Mouse (Mus musculus): ENCODE data around the gene 1110059E24Rik. TPM values are rescaled to one million over a fixed set of nuclear protein-coding genes. Genes with fewer than 3 reads are reported as not detected.

1110059E24Rik gene
- total and polyA plus RNA-seq, 3 experiments, result 4.6 to 11.0 (median 10.5) TPM

GRCm38 (mm10) chr19:21589888-21590287, 62.9 kb downstream of the 1110059E24Rik start:
- Histone ChIP-seq H3K79me2 (replicated peaks; ENCODE audit: control insufficient read depth, insufficient read depth, low read length) (no peaks in the 10 kb centered on the region; the same call in 1 of the 2 replicates), H3K36me3 (ENCODE audit: control insufficient read depth, insufficient read depth, low read length) (no peaks in the 10 kb centered on the region), H3K27ac (no peak overlapping the region), H3K27me3 (ENCODE audit: control insufficient read depth, insufficient read depth, low read length) (no peaks in the 10 kb centered on the region), H3K4me3 (no peak overlapping the region), H3K4me1 (ENCODE audit: control insufficient read depth, insufficient read depth, low read length) (no peaks in the 10 kb centered on the region), H3K9ac (ENCODE audit: low read depth, low read length) (no peak overlapping the region)
- intact Hi-C loops (cut with DNase I), result no loop called here
- 98% methylated on average over 1 of the region's 1 CpGs for WGBS
- TF ChIP-seq POLR2A (IDR thresholded peaks at IDR 0.05; ENCODE audit: insufficient read depth, low read depth, low read length), result no peak
- TF ChIP-seq CTCF (IDR thresholded peaks at IDR 0.05), result no peak
- TF ChIP-seq EP300 (IDR thresholded peaks at IDR 0.05; ENCODE audit: insufficient read depth, low read depth, low read length), result no peak
- no peak for DNase-seq

DNA sequence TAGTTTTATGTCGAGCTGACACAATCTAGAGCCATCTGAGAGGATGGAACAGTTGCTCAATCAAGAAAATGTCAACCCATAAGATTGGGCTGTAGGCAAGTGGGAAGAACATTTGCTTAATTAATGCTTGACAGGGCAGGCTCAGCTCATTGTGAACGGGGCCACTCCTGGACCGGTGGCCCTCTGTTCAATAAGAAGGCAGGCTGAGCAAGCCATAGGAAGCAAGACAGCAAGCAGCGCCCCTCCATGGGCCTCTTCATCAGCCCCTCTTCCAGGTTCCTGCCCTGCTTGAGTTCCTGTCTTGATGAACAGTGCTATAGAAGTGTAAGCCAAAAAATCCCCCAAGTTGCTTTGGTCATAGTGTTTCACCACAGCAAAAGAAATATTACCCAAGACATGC, 65.2 kb downstream of the 1110059E24Rik start:
- DNase-seq, result no peak
- Histone ChIP-seq H3K27ac (no peak overlapping the region), H3K79me2 (replicated peaks; ENCODE audit: control insufficient read depth, insufficient read depth, low read length) (no peaks in the 10 kb centered on the region; the same call in 1 of the 2 replicates), H3K4me3 (no peak overlapping the region), H3K4me1 (ENCODE audit: control insufficient read depth, insufficient read depth, low read length) (no peaks in the 10 kb centered on the region), H3K27me3 (ENCODE audit: control insufficient read depth, insufficient read depth, low read length) (no peaks in the 10 kb centered on the region), H3K36me3 (ENCODE audit: control insufficient read depth, insufficient read depth, low read length) (no peaks in the 10 kb centered on the region), H3K9ac (ENCODE audit: low read depth, low read length) (no peak overlapping the region)
- TF ChIP-seq CTCF (IDR thresholded peaks at IDR 0.05) (no peak), POLR2A (IDR thresholded peaks at IDR 0.05; ENCODE audit: insufficient read depth, low read depth, low read length) (no peak), EP300 (IDR thresholded peaks at IDR 0.05; ENCODE audit: insufficient read depth, low read depth, low read length) (no peak)
- intact Hi-C loops (cut with DNase I), result no loop called here
- 76% methylated on average over 4 of the region's 4 CpGs for WGBS

- no peaks in the 10 kb centered on the region; the same call in 1 of the 2 replicates for H3K79me2 ChIP-seq (replicated peaks; ENCODE audit: control insufficient read depth, insufficient read depth, low read length)
- H3K9ac ChIP-seq (ENCODE audit: low read depth, low read length), result no peak overlapping the region
- no peak for DNase-seq
- no peaks in the 10 kb centered on the region for H3K36me3 ChIP-seq (ENCODE audit: control insufficient read depth, insufficient read depth, low read length)
- no peaks in the 10 kb centered on the region for H3K4me1 ChIP-seq (ENCODE audit: control insufficient read depth, insufficient read depth, low read length)
- intact Hi-C loops (cut with DNase I), result no loop called here
- no peak for TF ChIP-seq EP300 (IDR thresholded peaks at IDR 0.05; ENCODE audit: insufficient read depth, low read depth, low read length)
- TF ChIP-seq POLR2A (IDR thresholded peaks at IDR 0.05; ENCODE audit: insufficient read depth, low read depth, low read length), result no peak
- TF ChIP-seq CTCF (IDR thresholded peaks at IDR 0.05), result no peak
- no peak overlapping the region for H3K4me3 ChIP-seq
- H3K27me3 ChIP-seq (ENCODE audit: control insufficient read depth, insufficient read depth, low read length), result no peaks in the 10 kb centered on the region
- H3K27ac ChIP-seq, result no peak overlapping the region
- 83% methylated on average over 1 of the region's 1 CpGs for WGBS
Measured at GRCm38 (mm10) chr19:21586546-21586945, 66.2 kb downstream of the 1110059E24Rik start.

DNA sequence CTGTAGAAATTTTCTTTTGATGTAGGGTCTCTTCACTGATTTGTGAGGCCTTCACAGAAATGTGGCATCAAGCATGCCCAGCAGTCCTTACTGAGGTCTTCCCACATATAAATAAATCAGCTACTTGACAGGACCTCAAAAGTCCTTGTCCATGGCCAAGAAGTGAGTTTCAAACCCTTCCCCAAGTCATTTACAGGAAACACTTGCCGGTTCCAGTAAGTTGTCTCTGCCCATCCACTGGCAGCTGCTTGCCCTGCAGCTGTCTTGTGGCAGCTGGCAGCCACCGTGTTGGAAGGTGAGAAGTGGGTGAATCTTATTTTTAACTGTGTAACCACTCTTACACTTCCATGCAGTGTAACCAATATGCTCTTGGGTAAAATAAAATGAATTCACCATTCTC, 66.9 kb downstream of the 1110059E24Rik start:
- no peak for DNase-seq
- 69% methylated on average over 2 of the region's 2 CpGs for WGBS
- H3K9ac ChIP-seq (ENCODE audit: low read depth, low read length), result no peak overlapping the region
- TF ChIP-seq POLR2A (IDR thresholded peaks at IDR 0.05; ENCODE audit: insufficient read depth, low read depth, low read length) (no peak), CTCF (IDR thresholded peaks at IDR 0.05) (no peak), EP300 (IDR thresholded peaks at IDR 0.05; ENCODE audit: insufficient read depth, low read depth, low read length) (no peak)
- intact Hi-C loops (cut with DNase I), result no loop called here
- no peak overlapping the region for H3K27ac ChIP-seq
- no peaks in the 10 kb centered on the region for H3K36me3 ChIP-seq (ENCODE audit: control insufficient read depth, insufficient read depth, low read length)
- no peaks in the 10 kb centered on the region for H3K4me1 ChIP-seq (ENCODE audit: control insufficient read depth, insufficient read depth, low read length)
- H3K27me3 ChIP-seq (ENCODE audit: control insufficient read depth, insufficient read depth, low read length), result no peaks in the 10 kb centered on the region
- H3K79me2 ChIP-seq (replicated peaks; ENCODE audit: control insufficient read depth, insufficient read depth, low read length), result no peaks in the 10 kb centered on the region; the same call in 1 of the 2 replicates
- H3K4me3 ChIP-seq, result no peak overlapping the region

GRCm38 (mm10) chr19:21583986-21584385, 68.8 kb downstream of the 1110059E24Rik start:
- Histone ChIP-seq H3K27ac (no peak overlapping the region), H3K9ac (ENCODE audit: low read depth, low read length) (no peak overlapping the region), H3K4me1 (ENCODE audit: control insufficient read depth, insufficient read depth, low read length) (no peaks in the 10 kb centered on the region), H3K79me2 (replicated peaks; ENCODE audit: control insufficient read depth, insufficient read depth, low read length) (no peaks in the 10 kb centered on the region; the same call in 1 of the 2 replicates), H3K36me3 (ENCODE audit: control insufficient read depth, insufficient read depth, low read length) (no peaks in the 10 kb centered on the region), H3K4me3 (no peak overlapping the region), H3K27me3 (ENCODE audit: control insufficient read depth, insufficient read depth, low read length) (no peaks in the 10 kb centered on the region)
- 82% methylated on average over 5 of the region's 5 CpGs for WGBS
- intact Hi-C loops (cut with DNase I), result no loop called here
- no peak for DNase-seq
- TF ChIP-seq POLR2A (IDR thresholded peaks at IDR 0.05; ENCODE audit: insufficient read depth, low read depth, low read length) (no peak), CTCF (IDR thresholded peaks at IDR 0.05) (no peak), EP300 (IDR thresholded peaks at IDR 0.05; ENCODE audit: insufficient read depth, low read depth, low read length) (no peak)

- H3K27me3 ChIP-seq (ENCODE audit: control insufficient read depth, insufficient read depth, low read length), result no peaks in the 10 kb centered on the region
- H3K9ac ChIP-seq (ENCODE audit: low read depth, low read length), result no peak overlapping the region
- WGBS, result 83% methylated on average over 4 of the region's 4 CpGs
- H3K36me3 ChIP-seq (ENCODE audit: control insufficient read depth, insufficient read depth, low read length), result no peaks in the 10 kb centered on the region
- H3K79me2 ChIP-seq (replicated peaks; ENCODE audit: control insufficient read depth, insufficient read depth, low read length), result no peaks in the 10 kb centered on the region; the same call in 1 of the 2 replicates
- H3K4me1 ChIP-seq (ENCODE audit: control insufficient read depth, insufficient read depth, low read length), result no peaks in the 10 kb centered on the region
- no peak overlapping the region for H3K27ac ChIP-seq
- DNase-seq, result no peak
- intact Hi-C loops (cut with DNase I), result no loop called here
- no peak overlapping the region for H3K4me3 ChIP-seq
- TF ChIP-seq POLR2A (IDR thresholded peaks at IDR 0.05; ENCODE audit: insufficient read depth, low read depth, low read length) (no peak), EP300 (IDR thresholded peaks at IDR 0.05; ENCODE audit: insufficient read depth, low read depth, low read length) (no peak), CTCF (IDR thresholded peaks at IDR 0.05) (no peak)
Measured at GRCm38 (mm10) chr19:21583523-21583984, 69.2 kb downstream of the 1110059E24Rik start.
